Mouse (Mus musculus) cortical plate, adult 2 months (tissue): ENCODE measurements around the gene Lcat. TPM values are rescaled to one million over a fixed set of nuclear protein-coding genes. Genes with fewer than 3 reads are reported as not detected.

Experiments used
- H3K27ac ChIP-seq: fragments of 200-500 bp; 2 replicates; pipeline ENCODE4 v1.5.1; 2012; ENCODE audit warnings: low read length, control low read depth, inconsistent platforms; ENCODE audit not compliant: insufficient read depth
- H3K4me1 ChIP-seq: fragments of 200-500 bp; 2 replicates; pipeline ENCODE4 v1.6.1; 2011; ENCODE audit warnings: low read length; ENCODE audit not compliant: control insufficient read depth, insufficient read depth
- H3K4me3 ChIP-seq: fragments of 200-500 bp; 2 replicates; pipeline ENCODE4 v1.5.1; 2011; ENCODE audit warnings: mild to moderate bottlenecking, low read length, control low read depth; ENCODE audit not compliant: insufficient read depth
- CTCF ChIP-seq: fragments of 200-500 bp; IDR thresholded peaks from 2 replicates; pipeline ENCODE4 v1.5.1; 2011; ENCODE audit warnings: mild to moderate bottlenecking, control low read depth, low read length; ENCODE audit not compliant: insufficient read depth; ENCODE audit errors: extremely low read depth
- POLR2A ChIP-seq: fragments of 200-500 bp; IDR thresholded peaks from 2 replicates; pipeline ENCODE4 v1.6.1; 2011; ENCODE audit warnings: mild to moderate bottlenecking, low read length, control low read depth; ENCODE audit not compliant: insufficient read depth; ENCODE audit errors: extremely low read depth
- polyA plus RNA-seq: library from polyadenylated mRNA; depleted of rRNA; stranded (reverse); fragments of >200 nt; gene quantifications from 2 replicates; pipeline ENCODE4 v1.2.3, GENCODE M21; 2012

Gene Lcat
- polyA plus RNA-seq, 1 experiment = 54.4 TPM

- no peak overlapping the region for H3K4me3 ChIP-seq
- TF ChIP-seq POLR2A (no peak), CTCF (no peak)
- H3K27ac ChIP-seq = no peak overlapping the region
- H3K4me1 ChIP-seq = no peaks in the 10 kb centered on the region
These were observed 13.4 kb upstream of the Lcat start for GRCm38 (mm10) chr8:105956556-105956955.

DNA sequence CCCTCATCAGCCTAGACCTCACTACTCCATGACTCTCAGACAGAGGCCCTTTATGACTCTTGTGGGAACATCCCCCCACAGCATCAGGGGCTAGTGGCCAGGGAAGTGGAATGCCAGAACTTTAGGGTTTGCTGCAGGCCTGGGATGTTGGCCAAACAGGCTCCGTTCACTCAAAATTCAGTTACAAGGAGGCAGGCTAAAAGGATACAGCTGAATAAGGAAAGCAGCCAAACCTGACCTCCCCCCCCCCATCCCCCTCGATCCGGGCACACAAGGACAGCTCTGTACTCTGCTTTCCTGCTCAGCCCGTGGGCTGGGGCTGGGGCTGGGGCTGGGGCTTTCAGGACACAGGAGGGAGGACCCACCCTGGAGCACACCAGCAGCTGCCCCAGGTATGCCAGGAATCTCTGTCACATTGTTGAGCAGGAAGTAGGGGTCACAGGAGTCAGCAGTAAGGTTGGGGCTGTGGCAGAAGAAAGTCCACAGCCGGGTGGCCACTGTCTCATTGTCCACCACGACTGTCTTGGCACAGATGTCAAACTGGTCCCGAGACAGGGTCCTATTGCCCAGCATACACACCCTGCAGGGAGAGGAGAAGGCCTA lies 8.0 kb upstream of the Lcat start:
- H3K4me3 ChIP-seq = no peak overlapping the region
- TF ChIP-seq POLR2A (no peak), CTCF (no peak)
- H3K4me1 ChIP-seq = peaks cover 2% of the 10 kb centered on the region; the same call in 1 of the 2 replicates
- peak overlapping the region; percentile 18; the same call in 1 of the 2 replicates for H3K27ac ChIP-seq

DNA sequence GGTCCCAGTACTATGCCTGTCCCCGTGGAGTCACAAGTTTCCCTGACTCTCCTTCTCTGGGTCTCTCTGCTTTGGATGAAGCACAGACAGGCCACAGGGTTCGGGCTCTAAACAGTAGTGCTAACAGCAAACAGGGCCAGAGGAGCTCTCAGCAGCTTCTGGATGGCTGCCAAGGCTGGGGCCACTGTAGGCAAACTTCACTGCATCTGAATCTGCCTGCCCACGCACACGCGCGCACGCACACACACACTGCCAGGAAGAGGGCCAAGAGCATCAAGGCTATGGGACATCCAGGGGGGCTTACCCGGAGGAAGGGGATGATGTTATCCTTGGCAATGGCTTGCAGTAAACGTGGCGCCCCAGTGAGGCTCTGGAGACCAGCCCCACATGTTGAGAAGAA lies 6.2 kb upstream of the Lcat start:
- no peak overlapping the region for H3K4me3 ChIP-seq
- H3K4me1 ChIP-seq = peaks cover 2% of the 10 kb centered on the region; the same call in 1 of the 2 replicates
- no peak for TF ChIP-seq POLR2A
- no peak for TF ChIP-seq CTCF
- no peak overlapping the region for H3K27ac ChIP-seq

GRCm38 (mm10) chr8:105942542-105942941 lies 640 bp downstream of the Lcat start:
- no peak for TF ChIP-seq POLR2A
- no peak for TF ChIP-seq CTCF
- Histone ChIP-seq H3K4me1 (no peaks in the 10 kb centered on the region), H3K27ac (no peak overlapping the region), H3K4me3 (no peak overlapping the region)

DNA sequence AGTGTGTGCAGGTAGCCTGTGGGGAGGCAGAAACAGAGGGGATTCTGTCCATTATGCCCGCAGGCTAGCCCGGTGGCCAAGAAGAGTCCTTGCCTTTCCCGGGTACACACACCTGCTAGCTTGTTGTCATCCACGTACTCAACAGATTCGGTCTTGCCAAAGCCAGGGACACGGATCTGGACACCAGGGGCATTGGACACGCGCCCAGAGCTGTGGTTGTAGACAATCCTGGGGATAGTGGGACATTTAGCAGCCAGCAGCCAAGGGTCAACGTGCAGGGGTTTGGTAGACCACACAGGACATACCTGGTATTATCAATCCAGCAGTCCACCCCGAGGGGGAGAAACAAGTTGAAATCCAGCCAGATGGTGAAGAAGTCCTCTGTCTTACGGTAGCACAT lies 1.2 kb downstream of the Lcat start:
- no peaks in the 10 kb centered on the region for H3K4me1 ChIP-seq
- no peak overlapping the region for H3K4me3 ChIP-seq
- TF ChIP-seq POLR2A = no peak
- no peak overlapping the region for H3K27ac ChIP-seq

DNA sequence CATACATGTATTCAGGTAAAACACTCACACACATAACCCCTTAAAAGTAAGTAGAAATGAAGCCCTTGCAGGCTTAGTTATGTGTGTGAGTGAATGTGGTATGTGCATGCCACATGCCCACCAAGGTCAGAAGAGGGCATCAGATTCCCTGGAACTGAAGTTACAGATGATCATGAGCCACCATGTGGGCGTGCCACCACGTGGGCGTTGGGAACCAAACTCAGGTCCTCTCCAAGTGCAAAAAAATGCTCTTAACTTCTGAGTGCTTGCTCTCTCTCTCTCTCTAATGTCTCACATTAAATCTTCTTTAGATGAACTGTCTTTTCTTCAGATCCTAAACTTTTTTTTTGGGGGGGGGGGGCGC lies 4.9 kb downstream of the Lcat start, which contains the start of gene Psmb10:
Psmb10 (minus strand) TSS at position 139 of the 364 bp plus-strand sequence.
- Histone ChIP-seq H3K4me3 (peak within 1 kb of the TSS; percentile 91), H3K27ac (peak within 1 kb of the TSS; percentile 89), H3K4me1 (peaks cover 2% of the 10 kb centered on the region; the same call in 1 of the 2 replicates)
- TF ChIP-seq CTCF = no peak
- TF ChIP-seq POLR2A = no peak

- H3K27ac ChIP-seq = peak overlapping the region; percentile 89
- peaks cover 2% of the 10 kb centered on the region; the same call in 1 of the 2 replicates for H3K4me1 ChIP-seq
- TF ChIP-seq POLR2A = peak; percentile 17; the same call in 1 of the 2 replicates
- no peak for TF ChIP-seq CTCF
- H3K4me3 ChIP-seq = peak overlapping the region; percentile 91
These were observed 5.5 kb downstream of the Lcat start for GRCm38 (mm10) chr8:105937496-105938305.

DNA sequence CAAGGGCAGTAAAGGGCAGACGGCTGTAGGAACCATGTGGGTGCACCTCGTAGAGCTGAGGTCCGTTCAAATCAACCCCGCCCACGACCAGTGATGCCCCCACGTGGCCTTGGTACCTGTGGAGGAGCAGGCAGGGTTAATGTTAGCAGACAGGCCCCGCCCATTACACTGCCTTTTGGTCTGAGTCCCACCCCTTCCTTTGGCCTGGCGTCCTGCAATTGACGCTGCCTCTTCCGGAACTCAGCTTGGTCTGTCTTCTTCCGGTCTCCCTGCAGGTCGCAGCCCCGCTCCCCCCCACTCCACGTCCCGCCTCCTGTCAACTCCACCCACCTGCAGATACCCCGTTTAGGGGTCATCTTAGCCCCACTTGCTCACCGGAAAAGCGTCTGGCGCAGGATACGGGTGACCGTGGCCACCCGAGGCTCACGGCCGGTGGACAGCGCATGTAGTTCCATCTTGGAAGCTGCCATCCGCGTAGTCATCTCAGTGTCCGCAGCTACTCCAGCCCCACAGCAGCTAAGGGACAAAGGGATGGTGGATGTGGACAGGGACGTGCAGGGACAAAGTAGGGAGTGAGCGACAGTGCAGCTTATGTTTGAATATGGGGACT lies 6.2 kb downstream of the Lcat start:
- peaks cover 2% of the 10 kb centered on the region; the same call in 1 of the 2 replicates for H3K4me1 ChIP-seq
- peak overlapping the region; percentile 91 for H3K4me3 ChIP-seq
- peak overlapping the region; percentile 89 for H3K27ac ChIP-seq
- TF ChIP-seq CTCF (no peak), POLR2A (peak; percentile 86)

DNA sequence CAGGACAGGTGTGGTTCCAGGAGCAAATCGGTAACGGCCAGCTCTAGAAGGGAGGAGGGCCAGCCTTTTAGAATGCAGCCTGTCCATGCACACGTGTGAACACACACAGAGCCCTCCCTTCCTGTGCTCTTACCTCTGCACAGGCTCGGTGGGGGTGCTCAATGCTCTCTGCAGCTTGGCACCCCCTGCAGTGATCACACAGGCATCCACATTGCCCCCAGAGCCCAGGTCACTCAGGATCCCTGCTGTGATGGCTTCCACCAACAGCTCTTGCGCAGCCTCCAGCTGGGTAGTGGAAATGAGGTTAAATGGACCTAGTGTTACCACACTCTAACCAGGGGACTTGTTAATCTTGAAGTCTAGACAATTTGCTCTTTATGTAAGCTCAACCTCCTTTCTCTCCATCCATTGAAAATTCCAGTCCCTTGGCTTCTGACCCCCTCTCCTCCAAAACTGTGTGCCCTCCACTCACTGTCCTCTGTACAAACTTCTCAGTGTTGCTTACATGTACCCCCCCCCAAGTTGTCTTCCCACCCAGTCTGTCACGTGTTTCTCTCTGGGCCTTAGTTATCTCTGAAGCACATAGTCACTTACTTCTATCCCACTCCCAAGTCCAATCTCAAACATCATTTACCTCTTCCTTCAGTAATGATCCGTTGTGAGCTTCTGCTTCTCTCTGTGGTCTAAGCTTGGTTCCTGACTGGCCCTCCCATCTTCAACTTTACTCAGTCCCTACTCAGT lies 7.1 kb downstream of the Lcat start:
- TF ChIP-seq CTCF = no peak
- H3K27ac ChIP-seq = peak overlapping the region; percentile 61; the same call in 1 of the 2 replicates
- H3K4me1 ChIP-seq = peaks cover 2% of the 10 kb centered on the region; the same call in 1 of the 2 replicates
- peak overlapping the region; percentile 91 for H3K4me3 ChIP-seq
